Mouse (Mus musculus) retina, postnatal 7 days (tissue): ENCODE data around the gene Syce1l.

ENCODE experiments used
- DNase-seq: peaks from one replicate; pipeline ENCODE4 v3.0.0-alpha.2; 2012; ENCODE audit warnings: low read depth, low spot score

Gene Syce1l

GRCm38 (mm10) chr8:113642926-113643325 is at the start of gene Syce1l:
Gene Syce1l, plus strand, starts transcription at chr8:113643213.
- DNase-seq: no peak

GRCm38 (mm10) chr8:113598401-113598800 is 44.6 kb upstream of the Syce1l start:
- no peak for DNase-seq

GRCm38 (mm10) chr8:113632634-113633033 is 10.4 kb upstream of the Syce1l start:
- DNase-seq: peak; percentile 57

GRCm38 (mm10) chr8:113634161-113634560 is 8.9 kb upstream of the Syce1l start:
- DNase-seq: no peak

GRCm38 (mm10) chr8:113634670-113635591 is 8.1 kb upstream of the Syce1l start, which contains the start of gene Mon1b:
Gene Mon1b, plus strand, starts transcription at chr8:113635587.
- DNase-seq: peak; percentile 96

- no peak for DNase-seq
These were observed 7.3 kb upstream of the Syce1l start for GRCm38 (mm10) chr8:113635592-113636279.

- no peak for DNase-seq
These were observed 6.8 kb upstream of the Syce1l start for GRCm38 (mm10) chr8:113636280-113636628.

GRCm38 (mm10) chr8:113640357-113640756 is 2.7 kb upstream of the Syce1l start:
- DNase-seq: no peak

GRCm38 (mm10) chr8:113643479-113644210 is 632 bp downstream of the Syce1l start:
- no peak for DNase-seq

- DNase-seq: no peak
These were observed 2.2 kb downstream of the Syce1l start for GRCm38 (mm10) chr8:113645220-113645619.

- no peak for DNase-seq
These were observed 9.4 kb downstream of the Syce1l start for GRCm38 (mm10) chr8:113652450-113652849.

GRCm38 (mm10) chr8:113653151-113653550 is 10.1 kb downstream of the Syce1l start:
- DNase-seq: no peak

- no peak for DNase-seq
These were observed 13.1 kb downstream of the Syce1l start for GRCm38 (mm10) chr8:113656154-113656553.

- DNase-seq: no peak
These were observed 13.8 kb downstream of the Syce1l start for GRCm38 (mm10) chr8:113656681-113657298.

- no peak for DNase-seq
These were observed 17.1 kb downstream of the Syce1l start for GRCm38 (mm10) chr8:113660128-113660527.

GRCm38 (mm10) chr8:113664544-113664943 is 21.5 kb downstream of the Syce1l start:
- DNase-seq: peak; percentile 77

- no peak for DNase-seq
These were observed 22.0 kb downstream of the Syce1l start for GRCm38 (mm10) chr8:113665036-113665435.

- DNase-seq: no peak
These were observed 22.9 kb downstream of the Syce1l start for GRCm38 (mm10) chr8:113665951-113666350.

GRCm38 (mm10) chr8:113666714-113667432 is 23.9 kb downstream of the Syce1l start:
- DNase-seq: no peak

GRCm38 (mm10) chr8:113669924-113670323 is 26.9 kb downstream of the Syce1l start:
- no peak for DNase-seq
